Mouse (Mus musculus) liver, embryonic 13.5 days (tissue): ENCODE data around the gene Ackr2. TPM values are rescaled to one million over a fixed set of nuclear protein-coding genes. Genes with fewer than 3 reads are reported as not detected.

ENCODE experiments used
- ATAC-seq: fragments of 200-750 bp; cut with Nextera tagmentation; 2 replicates; pipeline ENCODE4 v1.8.0; 2017; ENCODE audit warnings: low read depth, mild to moderate bottlenecking, moderate number of reproducible peaks, moderate library complexity
- DNase-seq: peaks from one replicate; pipeline ENCODE4 v3.0.0; 2022
- H3K27ac ChIP-seq: fragments of 300-500 bp; sonication (generic); 2 replicates; pipeline ENCODE4 v1.5.1; 2015; ENCODE audit warnings: moderate library complexity, mild to moderate bottlenecking, inconsistent platforms
- H3K27me3 ChIP-seq: fragments of 300-500 bp; sonication (generic); 2 replicates; pipeline ENCODE4 v1.6.1; 2015; ENCODE audit warnings: mild to moderate bottlenecking, inconsistent platforms
- H3K36me3 ChIP-seq: fragments of 300-500 bp; sonication (generic); 2 replicates; pipeline ENCODE4 v1.6.1; 2015; ENCODE audit warnings: mild to moderate bottlenecking, inconsistent platforms
- H3K4me1 ChIP-seq: fragments of 300-500 bp; sonication (generic); replicated peaks from 2 replicates; pipeline ENCODE4 v1.6.1; 2015; ENCODE audit warnings: inconsistent platforms
- H3K4me2 ChIP-seq: fragments of 300-500 bp; sonication (generic); 2 replicates; pipeline ENCODE4 v1.6.1; 2015; ENCODE audit warnings: inconsistent platforms, mild to moderate bottlenecking, moderate library complexity
- H3K4me3 ChIP-seq: fragments of 300-500 bp; sonication (generic); replicated peaks from 2 replicates; pipeline ENCODE4 v1.5.1; 2015; ENCODE audit warnings: mild to moderate bottlenecking, inconsistent platforms
- H3K9ac ChIP-seq: fragments of 300-500 bp; sonication (generic); 2 replicates; pipeline ENCODE4 v1.6.1; 2015; ENCODE audit warnings: mild to moderate bottlenecking, inconsistent platforms
- H3K9me3 ChIP-seq: fragments of 300-500 bp; sonication (generic); replicated peaks from 2 replicates; pipeline ENCODE4 v1.6.1; 2016; ENCODE audit warnings: inconsistent platforms
- WGBS: fragments of 180-500 bp; shearing (Covaris S2); methylation state at CpG from one replicate; pipeline ENCODE4 v1.1.7; 2015; ENCODE audit not compliant: insufficient replicate concordance; 5-methylcytosine and 5-hydroxymethylcytosine counted together
- polyA plus RNA-seq: library from polyadenylated mRNA; unstranded; fragments of >200 nt; fragmentation: Nextera tagmentation; extraction: Ambion mirVana; gene quantifications from 2 replicates; pipeline ENCODE4 v1.2.1, GENCODE M21; 2015

The Ackr2 gene
- polyA plus RNA-seq, 1 experiment from 2014 or later: 0.21 TPM

DNA sequence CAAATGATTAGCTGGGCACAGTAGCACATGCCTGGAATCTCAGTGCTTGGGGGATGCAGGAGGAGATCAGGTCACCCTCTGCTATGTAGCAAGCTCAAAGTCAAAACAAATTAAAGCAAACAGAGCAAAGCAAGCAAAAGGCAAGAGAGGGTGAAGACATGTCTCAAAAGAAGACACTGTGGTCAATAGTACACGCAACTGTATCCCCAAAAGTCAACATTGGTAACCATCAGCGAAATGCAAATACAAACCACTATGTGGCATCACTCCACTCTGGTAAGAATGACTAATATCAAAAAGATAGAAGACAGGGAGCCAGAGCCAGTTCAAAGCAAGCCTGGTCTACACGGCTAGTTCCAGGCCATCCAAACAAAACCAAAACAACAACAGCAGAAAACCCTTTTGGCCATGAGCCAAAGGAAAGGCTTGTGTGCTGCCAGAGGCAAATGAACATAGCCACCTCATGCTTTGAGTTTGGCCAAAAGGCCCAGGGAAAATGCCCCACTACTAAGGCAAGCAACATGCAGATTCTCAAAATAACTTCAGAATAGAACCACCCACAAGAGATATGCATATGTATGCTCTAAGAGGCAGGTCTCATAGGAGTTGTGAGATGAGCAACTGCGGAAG is 7.5 kb downstream of the Ackr2 start:
- H3K27ac ChIP-seq: no peak overlapping the region
- no peaks in the 10 kb centered on the region for H3K27me3 ChIP-seq
- WGBS: 68% methylated on average over 4 of the region's 4 CpGs
- H3K9ac ChIP-seq: no peak overlapping the region
- H3K9me3 ChIP-seq: no peaks in the 10 kb centered on the region
- no peaks in the 10 kb centered on the region for H3K36me3 ChIP-seq
- no peak for DNase-seq
- no peaks in the 10 kb centered on the region; the same call in 1 of the 2 replicates for H3K4me1 ChIP-seq
- H3K4me3 ChIP-seq: no peak overlapping the region
- ATAC-seq: no peak
- H3K4me2 ChIP-seq: no peak overlapping the region

DNA sequence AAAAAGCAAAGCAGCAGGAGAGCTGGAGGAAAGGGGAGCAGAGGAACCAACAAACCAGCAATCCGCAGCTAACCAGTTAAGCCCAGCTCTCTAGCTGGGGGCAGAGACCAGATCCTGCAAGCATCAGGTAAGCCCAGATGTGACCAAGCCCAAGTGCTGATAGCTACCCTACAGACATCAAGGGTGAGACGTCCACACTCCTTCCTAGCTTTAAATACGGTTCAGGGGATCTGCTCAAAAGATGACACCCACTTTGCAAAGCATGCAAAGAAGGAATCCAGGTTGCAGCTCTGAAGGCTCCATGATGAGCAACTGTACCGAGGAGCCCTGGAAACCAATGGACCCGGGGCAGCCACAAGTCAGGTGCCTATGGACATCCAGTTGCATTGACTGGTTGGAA is 8.3 kb downstream of the Ackr2 start:
- no peaks in the 10 kb centered on the region for H3K36me3 ChIP-seq
- H3K27me3 ChIP-seq: no peaks in the 10 kb centered on the region
- H3K4me2 ChIP-seq: no peak overlapping the region
- 62% methylated on average over 5 of the region's 5 CpGs for WGBS
- DNase-seq (no peak), ATAC-seq (no peak)
- H3K27ac ChIP-seq: no peak overlapping the region
- no peak overlapping the region for H3K4me3 ChIP-seq
- no peak overlapping the region for H3K9ac ChIP-seq
- H3K4me1 ChIP-seq: no peaks in the 10 kb centered on the region; the same call in 1 of the 2 replicates
- no peaks in the 10 kb centered on the region for H3K9me3 ChIP-seq

DNA sequence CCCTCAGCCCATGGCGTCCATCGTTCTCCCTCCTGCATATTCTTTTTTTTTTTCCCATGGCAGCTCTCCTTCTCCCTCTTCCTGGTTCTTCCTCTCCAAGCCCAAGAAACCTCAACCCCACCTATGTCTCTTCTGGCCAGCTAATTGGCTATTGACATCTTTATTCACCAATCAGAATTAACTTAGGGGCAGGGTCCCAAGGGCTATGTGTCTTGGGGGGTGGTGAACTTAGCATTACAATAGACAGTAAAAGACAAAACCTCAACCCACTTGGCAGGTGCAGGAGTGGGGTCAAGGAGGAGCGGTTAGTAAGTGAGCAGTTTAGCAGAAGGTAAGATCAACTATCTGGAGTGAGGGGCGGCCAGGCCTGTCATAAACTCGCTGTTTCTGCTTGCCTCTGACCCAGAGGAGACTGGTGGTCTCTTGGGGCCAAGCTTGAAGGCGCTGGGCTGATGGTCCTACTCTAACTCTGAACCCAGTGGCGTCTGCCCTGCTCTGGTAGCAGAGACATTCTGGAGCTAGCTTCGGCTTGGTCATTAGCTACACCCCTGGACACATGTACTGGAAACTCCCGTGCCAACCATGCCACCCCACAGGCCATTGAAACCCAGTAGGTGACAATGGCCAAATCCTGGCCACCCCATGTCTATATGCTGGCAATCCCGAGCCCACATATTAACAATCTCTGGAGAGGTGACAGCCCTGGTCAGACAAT is 9.4 kb downstream of the Ackr2 start:
- H3K4me1 ChIP-seq: no peaks in the 10 kb centered on the region
- H3K27me3 ChIP-seq: no peaks in the 10 kb centered on the region
- H3K9me3 ChIP-seq: no peaks in the 10 kb centered on the region
- ATAC-seq: no peak
- 64% methylated on average over 10 of the region's 10 CpGs for WGBS
- H3K27ac ChIP-seq: no peak overlapping the region
- no peak overlapping the region for H3K4me3 ChIP-seq
- H3K9ac ChIP-seq: no peak overlapping the region
- no peak overlapping the region for H3K4me2 ChIP-seq
- DNase-seq: no peak
- H3K36me3 ChIP-seq: no peaks in the 10 kb centered on the region

DNA sequence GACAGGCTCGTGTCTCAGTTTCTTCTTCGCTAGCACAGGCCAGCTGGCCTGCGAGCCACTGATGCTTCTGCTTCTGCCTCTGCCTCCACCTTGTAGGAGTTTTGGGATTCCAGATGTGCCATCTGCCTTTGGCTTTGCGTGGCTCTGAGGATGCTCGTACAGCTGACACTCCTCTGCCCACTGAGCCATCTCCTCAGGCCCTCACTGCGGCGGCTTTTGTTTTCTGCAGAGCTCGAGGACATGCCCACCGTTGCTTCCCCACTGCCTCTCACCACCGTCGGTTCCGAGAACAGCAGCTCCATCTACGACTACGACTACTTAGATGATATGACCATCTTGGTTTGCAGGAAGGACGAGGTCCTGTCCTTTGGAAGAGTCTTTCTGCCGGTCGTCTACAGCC is 10.2 kb downstream of the Ackr2 start:
- ATAC-seq (no peak), DNase-seq (no peak)
- Histone ChIP-seq H3K27ac (no peak overlapping the region), H3K4me1 (no peaks in the 10 kb centered on the region), H3K4me2 (no peak overlapping the region), H3K27me3 (no peaks in the 10 kb centered on the region), H3K4me3 (no peak overlapping the region), H3K9me3 (no peaks in the 10 kb centered on the region), H3K36me3 (no peaks in the 10 kb centered on the region), H3K9ac (no peak overlapping the region)
- 80% methylated on average over 17 of the region's 17 CpGs for WGBS

DNA sequence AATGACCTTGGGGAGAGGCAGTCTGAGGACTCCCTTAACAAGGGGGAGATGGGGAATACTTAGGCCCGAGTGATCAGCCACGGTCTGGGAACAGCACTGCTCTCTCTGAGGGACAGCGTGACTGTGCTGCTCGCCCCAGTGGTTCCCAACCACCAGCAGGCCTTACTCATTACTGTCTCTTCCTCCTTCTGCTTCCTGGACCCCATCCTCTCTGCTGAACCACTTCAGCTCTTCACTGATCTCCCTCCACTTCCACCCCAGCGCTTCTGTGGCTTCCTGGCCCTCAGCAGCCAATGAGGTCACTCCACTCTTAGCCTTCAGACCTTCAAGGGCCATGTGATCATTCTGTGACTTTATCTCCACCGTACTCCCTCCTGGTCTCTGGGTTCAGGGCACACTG is 11.5 kb downstream of the Ackr2 start:
- H3K4me3 ChIP-seq: no peak overlapping the region
- ATAC-seq (no peak), DNase-seq (no peak)
- H3K27ac ChIP-seq: no peak overlapping the region
- H3K27me3 ChIP-seq: no peaks in the 10 kb centered on the region
- H3K9ac ChIP-seq: no peak overlapping the region
- no peak overlapping the region for H3K4me2 ChIP-seq
- no peaks in the 10 kb centered on the region for H3K36me3 ChIP-seq
- no peaks in the 10 kb centered on the region for H3K9me3 ChIP-seq
- 18% methylated on average over 6 of the region's 6 CpGs for WGBS
- H3K4me1 ChIP-seq: no peaks in the 10 kb centered on the region

DNA sequence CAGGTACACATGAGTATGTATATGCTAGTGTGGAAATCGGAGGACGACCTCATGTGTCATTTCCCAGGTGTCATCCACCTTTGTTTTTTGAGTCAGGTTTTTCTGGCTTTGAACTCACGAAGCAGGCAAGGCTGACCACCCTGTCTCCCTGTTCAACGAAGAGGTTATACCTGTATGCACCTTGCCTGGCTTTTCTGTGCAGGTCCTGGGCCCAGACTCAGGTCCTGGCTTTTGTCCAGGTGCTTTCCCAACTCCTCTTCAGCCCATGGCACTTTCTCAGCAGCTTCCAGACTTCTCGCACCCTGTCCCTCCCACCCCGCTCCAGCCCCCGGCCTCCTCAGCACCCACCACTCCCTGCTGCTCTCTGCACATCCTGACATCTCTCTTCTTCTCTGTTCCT is 13.0 kb downstream of the Ackr2 start:
- Histone ChIP-seq H3K4me3 (no peak overlapping the region), H3K9ac (no peak overlapping the region), H3K36me3 (no peaks in the 10 kb centered on the region), H3K27ac (no peak overlapping the region), H3K9me3 (no peaks in the 10 kb centered on the region), H3K4me2 (no peak overlapping the region), H3K4me1 (0 out of 2 replicates have a peak, but pooled peaks cover 3% of the 10 kb centered on the region), H3K27me3 (no peaks in the 10 kb centered on the region)
- DNase-seq (no peak), ATAC-seq (no peak)
- 64% methylated on average over 7 of the region's 7 CpGs for WGBS

DNA sequence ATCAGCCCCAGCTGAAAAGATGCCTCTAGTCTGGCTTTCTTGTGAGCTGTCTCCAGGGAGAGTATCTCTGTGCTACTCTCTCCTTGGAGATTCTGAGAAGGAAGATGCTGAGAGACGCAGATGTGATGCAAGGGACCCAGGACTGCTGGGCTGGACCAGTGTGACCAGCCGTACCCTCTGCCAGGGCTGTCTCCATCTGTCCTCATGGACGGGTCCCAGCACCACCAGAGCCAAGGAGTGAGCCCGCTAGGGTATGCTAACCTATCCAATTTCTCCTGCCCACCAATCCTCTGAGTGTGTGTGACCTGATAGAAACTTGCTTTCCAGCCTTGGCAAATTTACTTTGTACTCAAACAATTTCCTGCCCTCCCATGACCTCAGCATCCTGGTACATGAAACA is 14.6 kb downstream of the Ackr2 start:
- H3K27ac ChIP-seq: no peak overlapping the region
- H3K9me3 ChIP-seq: no peaks in the 10 kb centered on the region
- no peaks in the 10 kb centered on the region for H3K27me3 ChIP-seq
- H3K4me3 ChIP-seq: no peak overlapping the region
- 0 out of 2 replicates have a peak, but pooled peaks cover 3% of the 10 kb centered on the region for H3K4me1 ChIP-seq
- H3K9ac ChIP-seq: no peak overlapping the region
- no peak for DNase-seq
- H3K4me2 ChIP-seq: no peak overlapping the region
- H3K36me3 ChIP-seq: no peaks in the 10 kb centered on the region
- WGBS: 71% methylated on average over 4 of the region's 4 CpGs
- ATAC-seq: no peak

DNA sequence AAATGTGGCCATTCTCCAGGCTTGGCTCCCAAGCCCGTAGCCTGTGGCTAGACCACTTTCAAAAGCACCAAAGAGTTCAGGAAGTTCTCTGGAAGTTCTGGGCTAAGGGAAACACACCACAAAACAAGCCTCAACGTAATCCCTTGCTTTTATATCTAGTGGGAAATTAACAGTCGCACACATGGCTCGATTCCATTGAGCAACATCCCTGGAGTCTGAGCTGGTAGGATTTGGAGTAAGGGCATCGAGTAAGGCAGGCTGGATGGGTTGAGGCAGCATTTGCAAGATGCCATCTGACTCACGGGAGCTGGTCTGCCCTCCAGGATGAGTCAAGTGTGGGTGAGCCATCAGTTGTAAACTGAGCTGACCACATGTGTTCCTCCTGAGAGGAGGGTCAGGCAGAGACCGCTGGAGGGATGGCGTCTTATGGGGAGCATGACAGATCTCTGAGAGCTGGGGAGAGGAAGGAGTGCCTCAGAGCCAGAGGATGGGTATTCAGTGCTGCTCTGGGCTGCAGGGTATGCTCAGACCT is 16.1 kb downstream of the Ackr2 start:
- Histone ChIP-seq H3K4me2 (no peak overlapping the region), H3K9ac (no peak overlapping the region), H3K4me3 (no peak overlapping the region), H3K27ac (no peak overlapping the region), H3K9me3 (no peaks in the 10 kb centered on the region), H3K4me1 (0 out of 2 replicates have a peak, but pooled peaks cover 3% of the 10 kb centered on the region), H3K27me3 (no peaks in the 10 kb centered on the region), H3K36me3 (no peaks in the 10 kb centered on the region)
- no peak for ATAC-seq
- 58% methylated on average over 8 of the region's 8 CpGs for WGBS
- DNase-seq: no peak

DNA sequence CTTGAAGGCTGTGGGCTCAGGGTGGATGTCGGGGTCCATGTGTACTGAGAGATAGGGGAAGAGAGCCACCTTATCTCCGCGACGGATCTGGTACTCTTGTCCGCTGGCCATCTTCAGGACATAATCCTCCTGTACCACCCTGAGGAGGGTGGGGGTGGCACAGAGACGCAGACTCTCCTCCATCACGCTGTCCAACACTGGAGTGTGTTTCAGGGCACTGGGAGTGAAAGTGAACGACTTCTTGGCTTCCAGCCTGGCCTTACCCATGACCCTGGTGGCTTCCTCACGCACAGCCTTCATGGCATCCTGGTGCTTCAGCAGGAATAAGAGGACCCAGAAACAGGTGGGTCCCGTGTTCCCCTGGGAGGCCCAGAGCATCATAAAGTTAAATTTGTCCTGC is 16.9 kb downstream of the Ackr2 start:
- Histone ChIP-seq H3K4me1 (0 out of 2 replicates have a peak, but pooled peaks cover 3% of the 10 kb centered on the region), H3K9me3 (no peaks in the 10 kb centered on the region), H3K9ac (no peak overlapping the region), H3K27me3 (no peaks in the 10 kb centered on the region), H3K4me2 (no peak overlapping the region), H3K4me3 (no peak overlapping the region), H3K36me3 (no peaks in the 10 kb centered on the region), H3K27ac (no peak overlapping the region)
- WGBS: 68% methylated on average over 10 of the region's 10 CpGs
- no peak for ATAC-seq
- DNase-seq: no peak

DNA sequence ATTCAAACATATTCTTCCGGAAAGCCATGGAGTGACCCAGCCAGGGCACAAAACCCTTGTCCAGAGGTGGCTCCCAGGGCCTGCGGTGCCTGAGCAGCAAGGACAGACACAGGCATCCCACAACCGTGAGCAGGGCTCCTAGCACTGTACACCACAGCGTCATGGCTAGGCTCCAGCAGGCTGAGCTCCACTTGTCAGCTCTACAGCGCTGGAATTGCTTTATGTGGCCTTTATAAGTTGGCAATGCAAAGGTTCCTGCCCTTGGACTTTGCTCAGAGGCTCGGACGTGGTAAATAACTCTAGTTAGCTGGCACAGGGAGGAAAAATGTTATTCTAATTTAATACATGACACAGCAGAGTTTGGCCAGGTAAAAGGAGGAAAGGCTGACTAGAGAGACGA is 17.9 kb downstream of the Ackr2 start, which contains the start of gene Cyp8b1:
Gene Cyp8b1, minus strand, starts transcription at position 204 of the 400 bp plus-strand sequence.
- Histone ChIP-seq H3K27me3 (no peaks in the 10 kb centered on the region), H3K9me3 (no peaks in the 10 kb centered on the region), H3K4me3 (no peak within 1 kb of the TSS), H3K9ac (no peak within 1 kb of the TSS), H3K4me1 (0 out of 2 replicates have a peak, but pooled peaks cover 3% of the 10 kb centered on the region), H3K36me3 (no peaks in the 10 kb centered on the region), H3K27ac (no peak within 1 kb of the TSS), H3K4me2 (no peak within 1 kb of the TSS)
- 61% methylated on average over 8 of the region's 8 CpGs for WGBS
- DNase-seq (no peak), ATAC-seq (0 out of 2 replicates have a peak, but pooled peaks have one; percentile 22)

DNA sequence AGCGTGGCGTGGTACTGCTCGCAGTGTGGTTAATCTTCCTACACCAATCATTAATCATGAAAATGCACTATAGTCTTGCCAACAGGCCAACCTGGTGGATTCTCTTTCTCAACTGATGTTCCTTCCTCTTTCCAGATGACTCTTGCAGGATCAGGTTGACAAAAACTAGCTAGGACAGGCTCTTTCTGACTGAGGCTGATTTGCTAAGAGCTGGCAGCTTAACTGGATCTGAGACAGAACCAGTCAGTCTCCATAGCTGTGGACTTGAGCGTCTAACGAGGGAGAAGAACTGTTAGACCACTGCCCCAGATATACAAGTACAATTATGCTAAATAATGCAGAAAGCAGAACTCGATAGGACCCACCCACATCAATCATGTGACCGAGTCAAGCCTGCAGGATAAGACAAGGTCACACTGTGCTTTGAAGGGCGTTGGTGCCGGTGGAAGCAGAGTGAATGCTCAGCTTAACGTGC is 20.9 kb downstream of the Ackr2 start:
- DNase-seq: no peak
- 0 out of 2 replicates have a peak, but pooled peaks cover 3% of the 10 kb centered on the region for H3K4me1 ChIP-seq
- H3K9me3 ChIP-seq: no peaks in the 10 kb centered on the region
- no peak for ATAC-seq
- H3K27me3 ChIP-seq: no peaks in the 10 kb centered on the region
- no peaks in the 10 kb centered on the region for H3K36me3 ChIP-seq
- no peak overlapping the region for H3K4me3 ChIP-seq
- WGBS: 42% methylated on average over 10 of the region's 10 CpGs
- no peak overlapping the region for H3K4me2 ChIP-seq
- no peak overlapping the region for H3K9ac ChIP-seq
- no peak overlapping the region for H3K27ac ChIP-seq
